Mouse (Mus musculus) midbrain, embryonic 15.5 days (tissue): ENCODE measurements around the gene Vmn2r93. TPM values are rescaled to one million over a fixed set of nuclear protein-coding genes. Genes with fewer than 3 reads are reported as not detected.

Experiments
- ATAC-seq: fragments of 200-750 bp; cut with Nextera tagmentation; replicated peaks from 2 replicates; pipeline ENCODE4 v1.8.0; 2017; ENCODE audit warnings: moderate TSS enrichment
- H3K27ac ChIP-seq: fragments of 300-500 bp; sonication (generic); 2 replicates; pipeline ENCODE4 v1.5.1; 2015; ENCODE audit warnings: mild to moderate bottlenecking, inconsistent platforms
- H3K27me3 ChIP-seq: fragments of 300-500 bp; sonication (generic); replicated peaks from 2 replicates; pipeline ENCODE4 v1.6.1; 2015; ENCODE audit warnings: inconsistent platforms
- H3K36me3 ChIP-seq: fragments of 300-500 bp; sonication (generic); replicated peaks from 2 replicates; pipeline ENCODE4 v1.6.1; 2015; ENCODE audit warnings: inconsistent platforms
- H3K4me1 ChIP-seq: fragments of 300-500 bp; sonication (generic); 2 replicates; pipeline ENCODE4 v1.6.1; 2015; ENCODE audit warnings: inconsistent platforms
- H3K4me2 ChIP-seq: fragments of 300-500 bp; sonication (generic); 2 replicates; pipeline ENCODE4 v1.6.1; 2015; ENCODE audit warnings: inconsistent platforms, mild to moderate bottlenecking, moderate library complexity
- H3K4me3 ChIP-seq: fragments of 300-500 bp; sonication (generic); 2 replicates; pipeline ENCODE4 v1.5.1; 2015; ENCODE audit warnings: mild to moderate bottlenecking, inconsistent platforms
- H3K9ac ChIP-seq: fragments of 300-500 bp; sonication (generic); 2 replicates; pipeline ENCODE4 v1.6.1; 2015; ENCODE audit warnings: mild to moderate bottlenecking, inconsistent platforms
- H3K9me3 ChIP-seq: fragments of 300-500 bp; sonication (generic); 2 replicates; pipeline ENCODE4 v1.6.1; 2016; ENCODE audit warnings: inconsistent platforms
- WGBS: fragments of 180-500 bp; shearing (Covaris S2); methylation state at CpG from one replicate; pipeline ENCODE4 v1.1.7; 2015; ENCODE audit warnings: mixed read lengths; 5-methylcytosine and 5-hydroxymethylcytosine counted together
- polyA plus RNA-seq: library from polyadenylated mRNA; unstranded; fragments of >200 nt; fragmentation: Nextera tagmentation; extraction: Ambion mirVana; gene quantifications from 2 replicates; pipeline ENCODE4 v1.2.1, GENCODE M21; 2015

Vmn2r93 gene
- not detected in 2 replicates for polyA plus RNA-seq

GRCm38 (mm10) chr17:18297799-18298198, at the start of gene Vmn2r93:
TSS of gene Vmn2r93 (plus strand) at chr17:18298099.
- Histone ChIP-seq H3K4me3 (no peak within 1 kb of the TSS), H3K9me3 (peaks cover 8% of the 10 kb centered on the region), H3K27me3 (no peaks in the 10 kb centered on the region), H3K9ac (no peak within 1 kb of the TSS), H3K4me2 (no peak within 1 kb of the TSS), H3K36me3 (no peaks in the 10 kb centered on the region), H3K4me1 (no peaks in the 10 kb centered on the region), H3K27ac (no peak within 1 kb of the TSS)
- 34% methylated on average over 1 of the region's 1 CpGs for WGBS
- ATAC-seq = no peak

GRCm38 (mm10) chr17:18277656-18278055, 20.2 kb upstream of the Vmn2r93 start, which contains the start of gene Vmn2r94:
TSS of gene Vmn2r94 (minus strand) at chr17:18277756.
- Histone ChIP-seq H3K27me3 (no peaks in the 10 kb centered on the region), H3K4me3 (no peak within 1 kb of the TSS), H3K9me3 (peaks cover 15% of the 10 kb centered on the region), H3K27ac (no peak within 1 kb of the TSS), H3K9ac (no peak within 1 kb of the TSS), H3K4me1 (no peaks in the 10 kb centered on the region), H3K36me3 (no peaks in the 10 kb centered on the region), H3K4me2 (no peak within 1 kb of the TSS)
- ATAC-seq = no peak
- WGBS = 63% methylated on average over 2 of the region's 2 CpGs

- no peak overlapping the region for H3K4me2 ChIP-seq
- ATAC-seq = no peak
- 94% methylated on average over 2 of the region's 2 CpGs for WGBS
Measured at GRCm38 (mm10) chr17:18323031-18323430, 25.1 kb downstream of the Vmn2r93 start.

GRCm38 (mm10) chr17:18360007-18360406, 62.1 kb downstream of the Vmn2r93 start:
- Histone ChIP-seq H3K4me3 (no peak overlapping the region), H3K27ac (no peak overlapping the region), H3K27me3 (no peaks in the 10 kb centered on the region), H3K4me2 (no peak overlapping the region), H3K9ac (no peak overlapping the region), H3K36me3 (no peaks in the 10 kb centered on the region), H3K4me1 (no peaks in the 10 kb centered on the region), H3K9me3 (peaks cover 7% of the 10 kb centered on the region)
- no peak for ATAC-seq
- 73% methylated on average over 1 of the region's 1 CpGs for WGBS

More at GRCm38 (mm10) chr17:18323031-18323430, 25.1 kb downstream of the Vmn2r93 start:
- H3K9me3 ChIP-seq = peaks cover 12% of the 10 kb centered on the region; the same call in 1 of the 2 replicates
- no peak overlapping the region for H3K27ac ChIP-seq
- no peaks in the 10 kb centered on the region for H3K27me3 ChIP-seq
- no peaks in the 10 kb centered on the region for H3K4me1 ChIP-seq
- no peak overlapping the region for H3K9ac ChIP-seq
- H3K4me3 ChIP-seq = no peak overlapping the region
- H3K36me3 ChIP-seq = no peaks in the 10 kb centered on the region

- 53% methylated on average over 3 of the region's 3 CpGs for WGBS
- no peak overlapping the region for H3K4me2 ChIP-seq
- no peak overlapping the region for H3K9ac ChIP-seq
- no peak overlapping the region for H3K4me3 ChIP-seq
- no peak overlapping the region for H3K27ac ChIP-seq
- H3K4me1 ChIP-seq = no peaks in the 10 kb centered on the region
- no peaks in the 10 kb centered on the region for H3K36me3 ChIP-seq
- H3K9me3 ChIP-seq = peaks cover 8% of the 10 kb centered on the region
- no peak for ATAC-seq
- H3K27me3 ChIP-seq = no peaks in the 10 kb centered on the region
Measured at GRCm38 (mm10) chr17:18360602-18361001, 62.7 kb downstream of the Vmn2r93 start.

Other genes with a start within 250 kb of the Vmn2r93 start
- not detected in 2 replicates for gene Vmn2r124, start 248.7 kb upstream of the Vmn2r93 start, polyA plus RNA-seq
- not detected in 2 replicates for gene Vmn2r91, start 213.1 kb upstream of the Vmn2r93 start, polyA plus RNA-seq
- not detected in 2 replicates for gene Vmn2r92, start 146.2 kb upstream of the Vmn2r93 start, polyA plus RNA-seq
- not detected in 2 replicates for gene Vmn2r94, start 20.3 kb upstream of the Vmn2r93 start, polyA plus RNA-seq
- gene Vmn2r95, start 126.0 kb downstream of the Vmn2r93 start, polyA plus RNA-seq = not detected in 2 replicates